Mouse (Mus musculus): Measurements from ENCODE around the gene Gpr89.

DNA sequence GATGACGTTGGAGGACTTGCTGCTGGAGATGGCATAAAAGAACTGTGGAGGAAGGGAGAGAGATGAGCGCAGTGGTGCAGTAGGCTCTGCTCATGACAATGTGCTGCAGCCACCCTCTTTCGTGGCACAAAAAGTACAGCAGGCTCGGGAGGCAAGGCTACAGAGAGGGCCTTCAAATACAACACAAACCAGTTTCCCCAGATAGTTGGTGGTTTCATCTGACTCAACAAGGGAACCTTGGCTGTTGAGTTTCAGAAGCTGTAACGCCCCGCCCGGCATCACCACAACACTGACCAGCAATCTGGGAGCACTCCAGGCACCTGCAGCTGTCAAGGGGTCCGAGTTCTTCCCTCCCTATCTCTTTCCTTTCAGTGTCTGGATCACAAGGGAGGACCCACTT lies 32.6 kb downstream of the Gpr89 start:
- TF ChIP-seq CTCF (IDR thresholded peaks at IDR 0.05; ENCODE audit: borderline replicate concordance, insufficient read depth, low read depth, low read length): no peak
- TF ChIP-seq POLR2A (IDR thresholded peaks at IDR 0.05; ENCODE audit: borderline replicate concordance, insufficient read depth, low read length): no peak

Measured in cerebellum, adult 2 months (tissue).